Mouse (Mus musculus): ENCODE data around the gene Serpinb12. TPM values are rescaled to one million over a fixed set of nuclear protein-coding genes. Genes with fewer than 3 reads are reported as not detected.
"Not testable (repeated sequence)": the region's sequence is repeated elsewhere in the genome, so short reads cannot be mapped to it uniquely, and the experiment has no call there.

Serpinb12 gene
- not detected for total RNA-seq (2021)

- intact Hi-C loops (cut with DNase I) = no loop called here
- DNase-seq (ENCODE audit: low spot score in 2 of 2) = no peak
These were observed at the start of gene Serpinb12 for GRCm38 (mm10) chr1:106934265-106934664. TSS of gene Serpinb12 (plus strand) at chr1:106934449.

- intact Hi-C loops (cut with DNase I); DNase-seq (ENCODE audit: low spot score in 2 of 2): not testable (repeated sequence)
These were observed 39.1 kb upstream of the Serpinb12 start for GRCm38 (mm10) chr1:106895142-106895541.

DNA sequence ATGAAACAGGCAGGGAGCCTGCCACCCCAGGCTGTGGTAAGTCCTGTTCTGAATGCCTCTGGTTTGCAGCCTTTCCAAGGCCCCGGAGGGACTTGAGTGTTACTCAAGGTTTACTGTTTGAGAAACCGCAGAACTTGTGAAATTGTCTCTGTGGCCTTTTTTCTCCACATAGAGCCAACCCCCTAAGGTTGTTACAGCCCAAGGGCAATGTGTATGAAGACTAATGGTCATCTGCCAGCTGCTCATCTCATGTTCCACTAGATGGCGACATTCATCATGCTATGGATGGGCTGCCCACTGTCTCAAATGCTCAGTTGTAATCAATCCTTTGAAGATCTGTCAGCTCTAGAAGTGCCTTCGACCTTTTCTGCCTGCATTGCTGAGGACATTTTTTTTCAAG lies 32.8 kb upstream of the Serpinb12 start:
- DNase-seq (ENCODE audit: low spot score in 2 of 2) = peak in 1 of 2 experiments; percentile 42
- intact Hi-C loops (cut with DNase I) = loop anchor here (5.0 kb wide), 2 partner anchors 581 to 656 kb away; no protein-coding TSS in a partner anchor

- peak in 1 of 2 experiments; percentile 1 for DNase-seq (ENCODE audit: low spot score in 2 of 2)
- intact Hi-C loops (cut with DNase I) = no loop called here
These were observed 2.3 kb upstream of the Serpinb12 start for GRCm38 (mm10) chr1:106931954-106932353.

- no peak for DNase-seq (ENCODE audit: low spot score in 2 of 2)
- intact Hi-C loops (cut with DNase I) = no loop called here
These were observed 591 bp upstream of the Serpinb12 start for GRCm38 (mm10) chr1:106933658-106934057.

DNA sequence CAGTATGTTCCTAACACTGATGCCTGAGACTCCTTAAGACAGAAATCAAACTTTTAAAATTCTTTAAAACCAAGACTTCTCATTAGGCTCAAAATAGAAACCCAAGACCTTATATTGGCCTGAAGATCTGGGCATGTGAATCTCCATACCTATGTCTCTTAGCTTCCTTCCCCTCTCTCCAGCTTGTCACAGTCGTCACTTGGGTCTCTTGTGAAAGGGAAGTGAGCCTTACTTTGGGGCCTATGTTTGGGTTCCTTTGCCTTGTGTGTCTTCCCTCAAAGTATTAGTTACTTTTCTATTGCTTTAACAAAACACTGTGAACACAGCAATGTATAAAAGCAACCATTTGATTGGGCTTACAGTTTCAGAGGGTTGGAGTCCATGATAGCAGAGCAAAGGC lies 13.0 kb downstream of the Serpinb12 start:
- intact Hi-C loops (cut with DNase I) = no loop called here
- DNase-seq (ENCODE audit: low spot score in 2 of 2) = no peak

GRCm38 (mm10) chr1:106959981-106960380 lies 25.7 kb downstream of the Serpinb12 start:
- intact Hi-C loops (cut with DNase I) = no loop called here
- no peak for DNase-seq (ENCODE audit: low spot score in 2 of 2)

- no peak for DNase-seq (ENCODE audit: low spot score in 2 of 2)
- intact Hi-C loops (cut with DNase I) = no loop called here
These were observed 26.8 kb downstream of the Serpinb12 start for GRCm38 (mm10) chr1:106961023-106961422.

- no peak for DNase-seq (ENCODE audit: low spot score in 2 of 2)
- intact Hi-C loops (cut with DNase I) = no loop called here
These were observed 46.4 kb downstream of the Serpinb12 start, which contains the start of gene Serpinb13 for GRCm38 (mm10) chr1:106980684-106981083. TSS of gene Serpinb13 (plus strand) at chr1:106980984.

GRCm38 (mm10) chr1:106983092-106983491 lies 48.8 kb downstream of the Serpinb12 start:
- intact Hi-C loops (cut with DNase I) = no loop called here
- DNase-seq (ENCODE audit: low spot score in 2 of 2) = no peak

DNA sequence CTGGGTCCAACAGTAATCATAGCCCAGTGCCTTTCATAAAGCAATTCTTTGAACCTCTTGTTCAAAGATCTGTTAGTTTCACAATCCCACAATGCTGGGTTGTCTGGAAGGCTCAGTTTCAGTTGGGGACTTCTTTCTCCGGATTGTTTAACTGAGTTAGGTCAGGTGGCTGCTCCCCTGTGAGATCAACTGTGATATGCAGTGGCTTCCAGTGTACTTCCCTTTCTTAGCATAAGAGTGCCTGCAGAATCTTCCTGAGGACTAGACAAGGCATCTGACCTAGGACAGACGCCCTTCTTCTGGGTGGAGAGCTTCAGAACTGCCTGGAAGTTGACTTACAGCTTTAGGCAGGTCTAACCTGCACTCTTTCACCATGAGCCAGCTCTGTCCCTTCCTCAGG lies 49.6 kb downstream of the Serpinb12 start:
- intact Hi-C loops (cut with DNase I) = no loop called here
- no peak for DNase-seq (ENCODE audit: low spot score in 2 of 2)

- intact Hi-C loops (cut with DNase I) = no loop called here
- no peak for DNase-seq (ENCODE audit: low spot score in 2 of 2)
These were observed 66.2 kb downstream of the Serpinb12 start for GRCm38 (mm10) chr1:107000424-107000823.

DNA sequence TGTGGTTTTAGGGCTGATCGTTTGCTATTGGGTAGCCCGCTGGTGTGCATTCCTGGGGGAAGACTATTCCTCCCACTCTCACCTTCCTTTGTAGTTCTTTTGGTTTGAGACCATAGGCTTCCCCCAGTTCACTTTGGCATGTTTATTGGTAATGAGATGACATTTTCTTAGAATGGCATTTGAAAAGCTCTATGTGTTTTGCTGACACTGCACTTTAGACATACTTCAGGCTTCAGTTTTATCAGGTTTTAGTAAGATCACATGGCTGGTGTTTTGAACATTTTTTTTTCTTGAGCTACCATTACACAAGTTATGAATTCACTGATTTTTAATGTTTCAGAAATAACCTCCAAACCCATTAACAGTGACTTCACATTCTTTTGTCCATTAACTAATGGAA lies 67.5 kb downstream of the Serpinb12 start:
- intact Hi-C loops (cut with DNase I) = no loop called here
- no peak for DNase-seq (ENCODE audit: low spot score in 2 of 2)

GRCm38 (mm10) chr1:107006316-107006715 lies 72.1 kb downstream of the Serpinb12 start:
- DNase-seq (ENCODE audit: low spot score in 2 of 2) = no peak
- intact Hi-C loops (cut with DNase I) = no loop called here

Other genes starting within 250 kb of the Serpinb12 start
- gene Bcl2, start 220.2 kb upstream of the Serpinb12 start, total RNA-seq (2021) = 10 to 100 TPM; 15.5 to 16.1 TPM
- gene Kdsr, start 174.7 kb upstream of the Serpinb12 start, total RNA-seq (2021) = 10 to 100 TPM; 24.4 to 25.9 TPM
- 10 to 100 TPM; 51.5 to 56.4 TPM for gene Vps4b, start 137.7 kb upstream of the Serpinb12 start, total RNA-seq (2021)
- under 1 TPM in 1 of 2 experiments, not detected in 1; 0.23 TPM for gene Serpinb5, start 73.3 kb upstream of the Serpinb12 start, total RNA-seq (2021)
- gene Serpinb13, start 46.5 kb downstream of the Serpinb12 start, total RNA-seq (2021) = not detected
- gene Serpinb3a, start 117.9 kb downstream of the Serpinb12 start, total RNA-seq (2021) = not detected
- gene Serpinb3d, start 149.1 kb downstream of the Serpinb12 start, total RNA-seq (2021) = not detected